Mouse (Mus musculus): Measurements from ENCODE around the gene Ric8a. TPM values are rescaled to one million over a fixed set of nuclear protein-coding genes. Genes with fewer than 3 reads are reported as not detected.
A peak's percentile ranks its signal among the peaks of the same experiment; 100 is the strongest.

The Ric8a gene
- polyA plus RNA-seq (2016; fragmentation: Nextera tagmentation; extraction: Ambion mirVana): 53.0 and 60.3 TPM in 2 replicates

GRCm38 (mm10) chr7:140856785-140857549, at the start of gene Ric8a:
Gene Ric8a, plus strand, starts transcription at chr7:140856957.
- H3K4me3 ChIP-seq (replicated peaks): peak within 1 kb of the TSS; percentile 75
- H3K27ac ChIP-seq: peak within 1 kb of the TSS; percentile 82
- H3K9ac ChIP-seq (replicated peaks): peak within 1 kb of the TSS; percentile 90
- peak; percentile 79 for ATAC-seq (ENCODE audit: insufficient number of reproducible peaks, insufficient read depth, low FRiP score, low TSS enrichment, low read depth)
- H3K27me3 ChIP-seq: no peaks in the 10 kb centered on the region
- H3K4me2 ChIP-seq: peak within 1 kb of the TSS; percentile 100
- WGBS: under 1% methylated on average over 50 of the region's 50 CpGs
- peaks cover 25% of the 10 kb centered on the region for H3K4me1 ChIP-seq (replicated peaks)
- no peaks in the 10 kb centered on the region for H3K9me3 ChIP-seq
- H3K36me3 ChIP-seq: peaks cover 66% of the 10 kb centered on the region

GRCm38 (mm10) chr7:140810496-140810895, 46.3 kb upstream of the Ric8a start:
- no peaks in the 10 kb centered on the region for H3K27me3 ChIP-seq
- no peaks in the 10 kb centered on the region for H3K4me1 ChIP-seq (replicated peaks)
- H3K4me2 ChIP-seq: no peak overlapping the region
- 89% methylated on average over 6 of the region's 6 CpGs for WGBS
- H3K27ac ChIP-seq: no peak overlapping the region
- no peak overlapping the region for H3K9ac ChIP-seq (replicated peaks)
- ATAC-seq (ENCODE audit: insufficient number of reproducible peaks, insufficient read depth, low FRiP score, low TSS enrichment, low read depth): no peak
- peaks cover 29% of the 10 kb centered on the region for H3K36me3 ChIP-seq
- H3K4me3 ChIP-seq (replicated peaks): no peak overlapping the region
- H3K9me3 ChIP-seq: no peaks in the 10 kb centered on the region

GRCm38 (mm10) chr7:140811714-140812113, 45.0 kb upstream of the Ric8a start:
- no peak overlapping the region for H3K4me3 ChIP-seq (replicated peaks)
- no peaks in the 10 kb centered on the region for H3K27me3 ChIP-seq
- peaks cover 29% of the 10 kb centered on the region for H3K36me3 ChIP-seq
- no peak overlapping the region for H3K9ac ChIP-seq (replicated peaks)
- H3K27ac ChIP-seq: no peak overlapping the region
- no peak overlapping the region for H3K4me2 ChIP-seq
- H3K9me3 ChIP-seq: no peaks in the 10 kb centered on the region
- ATAC-seq (ENCODE audit: insufficient number of reproducible peaks, insufficient read depth, low FRiP score, low TSS enrichment, low read depth): no peak
- WGBS: 91% methylated on average over 13 of the region's 13 CpGs
- H3K4me1 ChIP-seq (replicated peaks): no peaks in the 10 kb centered on the region

GRCm38 (mm10) chr7:140812850-140813249, 43.9 kb upstream of the Ric8a start:
- Histone ChIP-seq H3K27me3 (no peaks in the 10 kb centered on the region), H3K4me2 (no peak overlapping the region), H3K36me3 (peaks cover 29% of the 10 kb centered on the region), H3K4me3 (replicated peaks) (no peak overlapping the region), H3K9ac (replicated peaks) (no peak overlapping the region), H3K4me1 (replicated peaks) (no peaks in the 10 kb centered on the region), H3K27ac (no peak overlapping the region), H3K9me3 (no peaks in the 10 kb centered on the region)
- 91% methylated on average over 12 of the region's 12 CpGs for WGBS
- no peak for ATAC-seq (ENCODE audit: insufficient number of reproducible peaks, insufficient read depth, low FRiP score, low TSS enrichment, low read depth)

- Histone ChIP-seq H3K27me3 (peaks cover 3% of the 10 kb centered on the region; the same call in 1 of the 2 replicates), H3K4me3 (replicated peaks) (no peak overlapping the region), H3K9me3 (no peaks in the 10 kb centered on the region), H3K4me1 (replicated peaks) (no peaks in the 10 kb centered on the region; the same call in 1 of the 2 replicates), H3K9ac (replicated peaks) (no peak overlapping the region), H3K4me2 (no peak overlapping the region), H3K27ac (no peak overlapping the region), H3K36me3 (no peaks in the 10 kb centered on the region)
- ATAC-seq (ENCODE audit: insufficient number of reproducible peaks, insufficient read depth, low FRiP score, low TSS enrichment, low read depth): no peak
- 81% methylated on average over 4 of the region's 4 CpGs for WGBS
These were observed 36.6 kb upstream of the Ric8a start for GRCm38 (mm10) chr7:140820173-140820572.

- Histone ChIP-seq H3K4me2 (peak overlapping the region; percentile 70), H3K9me3 (no peaks in the 10 kb centered on the region), H3K27ac (no peak overlapping the region), H3K36me3 (no peaks in the 10 kb centered on the region), H3K4me1 (replicated peaks) (no peaks in the 10 kb centered on the region; the same call in 1 of the 2 replicates), H3K4me3 (replicated peaks) (peak overlapping the region; percentile 56), H3K9ac (replicated peaks) (peak overlapping the region; percentile 44; the same call in 1 of the 2 replicates), H3K27me3 (peaks cover 3% of the 10 kb centered on the region; the same call in 1 of the 2 replicates)
- 45% methylated on average over 5 of the region's 5 CpGs for WGBS
- no peak for ATAC-seq (ENCODE audit: insufficient number of reproducible peaks, insufficient read depth, low FRiP score, low TSS enrichment, low read depth)
These were observed 35.5 kb upstream of the Ric8a start for GRCm38 (mm10) chr7:140821305-140821652.

- Histone ChIP-seq H3K4me3 (replicated peaks) (peak within 1 kb of the TSS; percentile 56), H3K36me3 (no peaks in the 10 kb centered on the region), H3K9me3 (no peaks in the 10 kb centered on the region), H3K4me1 (replicated peaks) (no peaks in the 10 kb centered on the region; the same call in 1 of the 2 replicates), H3K9ac (replicated peaks) (peak within 1 kb of the TSS; percentile 44), H3K4me2 (peak within 1 kb of the TSS; percentile 70), H3K27me3 (peaks cover 3% of the 10 kb centered on the region; the same call in 1 of the 2 replicates), H3K27ac (no peak within 1 kb of the TSS)
- WGBS: 1% methylated on average over 21 of the region's 21 CpGs
- ATAC-seq (ENCODE audit: insufficient number of reproducible peaks, insufficient read depth, low FRiP score, low TSS enrichment, low read depth): peak; percentile 71
These were observed 35.0 kb upstream of the Ric8a start, which contains the start of gene Zfp941 for GRCm38 (mm10) chr7:140821653-140822329. Gene Zfp941, minus strand, starts transcription at chr7:140822178.

- Histone ChIP-seq H3K9me3 (no peaks in the 10 kb centered on the region), H3K4me2 (no peak overlapping the region), H3K9ac (replicated peaks) (no peak overlapping the region), H3K36me3 (no peaks in the 10 kb centered on the region), H3K4me1 (replicated peaks) (no peaks in the 10 kb centered on the region; the same call in 1 of the 2 replicates), H3K27me3 (peaks cover 3% of the 10 kb centered on the region; the same call in 1 of the 2 replicates), H3K4me3 (replicated peaks) (no peak overlapping the region), H3K27ac (no peak overlapping the region)
- 92% methylated on average over 4 of the region's 4 CpGs for WGBS
- no peak for ATAC-seq (ENCODE audit: insufficient number of reproducible peaks, insufficient read depth, low FRiP score, low TSS enrichment, low read depth)
These were observed 34.0 kb upstream of the Ric8a start for GRCm38 (mm10) chr7:140822731-140823130.

GRCm38 (mm10) chr7:140828171-140828881, 28.4 kb upstream of the Ric8a start:
- no peaks in the 10 kb centered on the region for H3K4me1 ChIP-seq (replicated peaks)
- 45% methylated on average over 8 of the region's 8 CpGs for WGBS
- H3K4me2 ChIP-seq: no peak overlapping the region
- no peaks in the 10 kb centered on the region for H3K9me3 ChIP-seq
- ATAC-seq (ENCODE audit: insufficient number of reproducible peaks, insufficient read depth, low FRiP score, low TSS enrichment, low read depth): no peak
- H3K4me3 ChIP-seq (replicated peaks): no peak overlapping the region
- H3K36me3 ChIP-seq: no peaks in the 10 kb centered on the region
- no peak overlapping the region for H3K9ac ChIP-seq (replicated peaks)
- H3K27me3 ChIP-seq: peaks cover 3% of the 10 kb centered on the region; the same call in 1 of the 2 replicates
- H3K27ac ChIP-seq: no peak overlapping the region

- Histone ChIP-seq H3K4me3 (replicated peaks) (no peak overlapping the region), H3K27ac (no peak overlapping the region), H3K4me2 (no peak overlapping the region), H3K9ac (replicated peaks) (no peak overlapping the region), H3K4me1 (replicated peaks) (no peaks in the 10 kb centered on the region), H3K36me3 (no peaks in the 10 kb centered on the region), H3K27me3 (no peaks in the 10 kb centered on the region), H3K9me3 (no peaks in the 10 kb centered on the region)
- ATAC-seq (ENCODE audit: insufficient number of reproducible peaks, insufficient read depth, low FRiP score, low TSS enrichment, low read depth): no peak
- WGBS: 76% methylated on average over 6 of the region's 6 CpGs
These were observed 25.3 kb upstream of the Ric8a start for GRCm38 (mm10) chr7:140831447-140831846.

GRCm38 (mm10) chr7:140833341-140833740, 23.4 kb upstream of the Ric8a start:
- no peaks in the 10 kb centered on the region for H3K36me3 ChIP-seq
- 72% methylated on average over 4 of the region's 4 CpGs for WGBS
- H3K4me2 ChIP-seq: no peak overlapping the region
- no peak overlapping the region for H3K9ac ChIP-seq (replicated peaks)
- no peaks in the 10 kb centered on the region for H3K9me3 ChIP-seq
- no peak for ATAC-seq (ENCODE audit: insufficient number of reproducible peaks, insufficient read depth, low FRiP score, low TSS enrichment, low read depth)
- no peak overlapping the region for H3K27ac ChIP-seq
- peaks cover 3% of the 10 kb centered on the region; the same call in 1 of the 2 replicates for H3K27me3 ChIP-seq
- H3K4me3 ChIP-seq (replicated peaks): no peak overlapping the region
- no peaks in the 10 kb centered on the region for H3K4me1 ChIP-seq (replicated peaks)
